Mouse (Mus musculus) NIH3T3 (cell line): Measurements from ENCODE around the gene Arhgef10l.

Experiments used
- DNase-seq: peaks from one replicate; pipeline ENCODE4 v3.0.0-alpha.2; 2012; ENCODE audit warnings: low read depth

The Arhgef10l gene

GRCm38 (mm10) chr4:140524927-140525326 lies 140.9 kb downstream of the Arhgef10l start:
- DNase-seq, result no peak

- DNase-seq, result no peak
Observed at GRCm38 (mm10) chr4:140522873-140523272, 142.9 kb downstream of the Arhgef10l start.

- DNase-seq, result no peak
Observed at GRCm38 (mm10) chr4:140520719-140521118, 145.1 kb downstream of the Arhgef10l start.

- DNase-seq, result peak; percentile 28
Observed at GRCm38 (mm10) chr4:140513797-140514196, 152.0 kb downstream of the Arhgef10l start.

GRCm38 (mm10) chr4:140509856-140510255 lies 156.0 kb downstream of the Arhgef10l start:
- no peak for DNase-seq

- DNase-seq, result no peak
Observed at GRCm38 (mm10) chr4:140507172-140507714, 158.6 kb downstream of the Arhgef10l start.

GRCm38 (mm10) chr4:140505608-140506002 lies 160.2 kb downstream of the Arhgef10l start:
- DNase-seq, result no peak

- no peak for DNase-seq
Observed at GRCm38 (mm10) chr4:140504921-140505607, 160.7 kb downstream of the Arhgef10l start.

GRCm38 (mm10) chr4:140504067-140504913 lies 161.5 kb downstream of the Arhgef10l start:
- DNase-seq, result no peak

- DNase-seq, result peak; percentile 72
Observed at GRCm38 (mm10) chr4:140500766-140501165, 165.0 kb downstream of the Arhgef10l start.

- no peak for DNase-seq
Observed at GRCm38 (mm10) chr4:140499571-140499970, 166.2 kb downstream of the Arhgef10l start.

GRCm38 (mm10) chr4:140497169-140497568 lies 168.6 kb downstream of the Arhgef10l start:
- no peak for DNase-seq

GRCm38 (mm10) chr4:140491555-140491954 lies 174.3 kb downstream of the Arhgef10l start:
- peak; percentile 17 for DNase-seq

- no peak for DNase-seq
Observed at GRCm38 (mm10) chr4:140485442-140485841, 180.4 kb downstream of the Arhgef10l start.

- no peak for DNase-seq
Observed at GRCm38 (mm10) chr4:140483134-140483533, 182.7 kb downstream of the Arhgef10l start.

GRCm38 (mm10) chr4:140480369-140481067 lies 185.3 kb downstream of the Arhgef10l start:
- DNase-seq, result no peak

- no peak for DNase-seq
Observed at GRCm38 (mm10) chr4:140475194-140475593, 190.6 kb downstream of the Arhgef10l start.

- peak; percentile 80 for DNase-seq
Observed at GRCm38 (mm10) chr4:140469760-140470452, 195.9 kb downstream of the Arhgef10l start.

- DNase-seq, result no peak
Observed at GRCm38 (mm10) chr4:140467254-140467791, 198.5 kb downstream of the Arhgef10l start.
